Mouse (Mus musculus) intestine, embryonic 16.5 days (tissue): ENCODE measurements around the gene Fbxo31. TPM values are rescaled to one million over a fixed set of nuclear protein-coding genes. Genes with fewer than 3 reads are reported as not detected.

Experiments
- ATAC-seq: fragments of 200-750 bp; cut with Nextera tagmentation; 2 replicates; pipeline ENCODE4 v1.8.0; 2017; ENCODE audit warnings: moderate TSS enrichment, moderate library complexity
- H3K27ac ChIP-seq: fragments of 300-500 bp; sonication (generic); 2 replicates; pipeline ENCODE4 v1.5.1; 2014; ENCODE audit warnings: mild to moderate bottlenecking, low read length
- H3K27me3 ChIP-seq: fragments of 300-500 bp; sonication (generic); replicated peaks from 2 replicates; pipeline ENCODE4 v1.6.1; 2014; ENCODE audit warnings: low read length, control low read depth, mixed read lengths; ENCODE audit not compliant: control insufficient read depth, insufficient read depth
- H3K36me3 ChIP-seq: fragments of 300-500 bp; sonication (generic); 2 replicates; pipeline ENCODE4 v1.6.1; 2014; ENCODE audit warnings: low read length, control low read depth; ENCODE audit not compliant: control insufficient read depth, insufficient read depth
- H3K4me1 ChIP-seq: fragments of 300-500 bp; sonication (generic); 2 replicates; pipeline ENCODE4 v1.6.1; 2014; ENCODE audit warnings: low read length, control low read depth, mixed read lengths; ENCODE audit not compliant: control insufficient read depth, insufficient read depth
- H3K4me2 ChIP-seq: fragments of 300-500 bp; sonication (generic); 2 replicates; pipeline ENCODE4 v1.6.1; 2014; ENCODE audit warnings: low read depth, low read length, control low read depth
- H3K4me3 ChIP-seq: fragments of 300-500 bp; sonication (generic); 2 replicates; pipeline ENCODE4 v1.5.1; 2014; ENCODE audit warnings: mild to moderate bottlenecking, low read length
- H3K9ac ChIP-seq: fragments of 300-500 bp; sonication (generic); 2 replicates; pipeline ENCODE4 v1.6.1; 2014; ENCODE audit warnings: low read depth, low read length
- H3K9me3 ChIP-seq: fragments of 300-500 bp; sonication (generic); 2 replicates; pipeline ENCODE4 v1.6.1; 2016; ENCODE audit warnings: low read length, control low read depth; ENCODE audit not compliant: control insufficient read depth
- WGBS: fragments of 180-500 bp; shearing (Covaris S2); extraction: QIAGEN DNeasy Blood & Tissue Kit; methylation state at CpG from one replicate; pipeline ENCODE4 v1.1.7; 2014; 5-methylcytosine and 5-hydroxymethylcytosine counted together
- polyA plus RNA-seq: library from polyadenylated mRNA; unstranded; fragments of >200 nt; fragmentation: Nextera tagmentation; extraction: Ambion mirVana; gene quantifications from 2 replicates; pipeline ENCODE4 v1.2.1, GENCODE M21; 2015

Gene Fbxo31
- polyA plus RNA-seq, 1 experiment from 2014 or later, result 10.6 TPM

DNA sequence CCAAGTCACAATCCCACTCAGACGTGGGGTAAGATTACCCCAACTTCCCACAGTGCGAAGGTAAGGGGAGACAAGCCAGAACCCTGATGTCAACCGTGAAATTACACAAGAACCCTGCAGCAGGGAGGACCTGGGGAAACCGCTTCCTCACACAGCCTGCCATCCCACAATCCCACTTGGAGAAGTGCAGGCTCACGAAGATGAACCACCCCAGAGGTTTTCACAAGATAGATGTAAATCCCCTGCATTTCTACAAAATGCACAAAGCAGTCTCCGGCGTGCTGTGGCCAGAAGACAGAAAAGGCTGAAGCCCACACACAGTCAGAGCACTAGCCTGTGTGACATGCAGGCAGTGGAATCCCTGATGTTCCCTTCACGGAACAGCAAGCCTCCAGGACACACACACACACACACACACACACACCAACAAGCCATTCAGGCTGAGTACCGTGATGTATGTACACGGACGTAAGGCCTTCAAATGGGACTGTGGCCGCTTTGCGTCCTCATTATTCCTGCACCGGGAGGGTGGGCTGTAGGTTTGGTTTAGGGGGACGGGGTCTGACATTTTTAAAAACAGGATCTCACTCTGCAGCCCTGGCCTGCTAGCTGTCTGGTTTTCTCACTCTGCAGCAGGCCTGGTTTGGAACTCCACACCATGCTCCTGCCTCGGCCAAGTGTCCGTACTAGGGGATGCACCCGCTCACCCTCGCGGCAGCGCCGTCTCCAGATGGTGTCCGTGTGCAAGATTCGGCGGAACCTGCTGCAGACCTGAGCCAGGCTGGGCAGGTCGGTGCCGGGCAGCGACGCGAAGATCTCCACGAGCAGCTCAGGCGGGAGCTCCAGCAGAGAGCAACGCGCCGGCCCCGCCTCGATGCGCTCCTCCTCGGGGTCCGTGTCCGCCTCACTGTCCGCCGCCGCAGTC, 593 bp downstream of the Fbxo31 start:
- Histone ChIP-seq H3K4me3 (peak overlapping the region; percentile 92), H3K27me3 (no peaks in the 10 kb centered on the region), H3K9ac (peak overlapping the region; percentile 89), H3K9me3 (no peaks in the 10 kb centered on the region), H3K27ac (peak overlapping the region; percentile 35), H3K4me2 (peak overlapping the region; percentile 89), H3K36me3 (no peaks in the 10 kb centered on the region), H3K4me1 (peaks cover 36% of the 10 kb centered on the region)
- WGBS, result 1% methylated on average over 44 of the region's 44 CpGs
- peak; percentile 6 for ATAC-seq

DNA sequence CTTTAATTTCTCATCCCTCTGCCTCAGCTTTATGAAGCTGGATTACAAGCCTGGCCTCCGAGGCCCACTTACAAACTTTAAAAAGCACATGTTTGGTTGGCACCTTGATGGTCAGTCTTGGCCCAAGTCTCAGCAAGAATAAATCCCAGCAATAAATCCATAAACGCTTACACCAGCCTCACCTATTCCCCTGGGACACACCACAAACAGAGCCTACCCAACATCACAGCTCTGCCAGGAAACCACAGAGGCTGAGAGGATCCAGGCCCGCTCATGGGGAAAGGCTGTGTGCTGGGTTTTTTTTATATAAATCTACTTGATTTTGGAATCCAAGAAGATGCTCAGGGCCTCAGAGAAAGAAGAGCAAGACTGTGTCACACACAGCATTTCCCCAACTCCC, 2.9 kb downstream of the Fbxo31 start:
- no peaks in the 10 kb centered on the region for H3K27me3 ChIP-seq
- no peak for ATAC-seq
- peaks cover 36% of the 10 kb centered on the region for H3K4me1 ChIP-seq
- no peaks in the 10 kb centered on the region for H3K36me3 ChIP-seq
- H3K4me2 ChIP-seq, result no peak overlapping the region
- no peaks in the 10 kb centered on the region for H3K9me3 ChIP-seq
- 71% methylated on average over 3 of the region's 3 CpGs for WGBS
- H3K9ac ChIP-seq, result no peak overlapping the region
- H3K27ac ChIP-seq, result no peak overlapping the region
- no peak overlapping the region for H3K4me3 ChIP-seq

DNA sequence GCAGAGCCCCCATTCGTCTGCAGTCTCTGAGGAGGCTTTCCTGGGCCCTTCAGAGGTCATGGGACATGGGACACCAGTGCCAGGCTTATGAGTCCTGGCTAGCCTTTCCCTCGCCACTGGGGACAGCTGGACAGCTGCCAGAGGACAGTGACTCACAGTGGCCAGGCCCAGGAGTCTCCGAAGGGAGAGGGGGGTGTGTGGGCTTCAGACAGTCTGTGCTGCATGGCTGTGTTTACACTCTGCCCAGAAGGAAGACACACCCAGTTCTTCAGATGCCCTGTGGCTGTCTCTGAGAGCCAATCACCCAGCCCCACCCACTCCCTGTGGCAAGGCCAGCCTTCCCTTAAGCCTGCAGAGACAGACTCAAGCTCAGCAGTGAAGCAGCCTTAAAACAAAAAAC, 5.3 kb downstream of the Fbxo31 start:
- Histone ChIP-seq H3K9me3 (no peaks in the 10 kb centered on the region), H3K4me1 (peaks cover 30% of the 10 kb centered on the region), H3K4me3 (no peak overlapping the region), H3K36me3 (no peaks in the 10 kb centered on the region), H3K9ac (no peak overlapping the region), H3K4me2 (no peak overlapping the region), H3K27me3 (no peaks in the 10 kb centered on the region), H3K27ac (no peak overlapping the region)
- 39% methylated on average over 3 of the region's 3 CpGs for WGBS
- peak; percentile 69 for ATAC-seq

DNA sequence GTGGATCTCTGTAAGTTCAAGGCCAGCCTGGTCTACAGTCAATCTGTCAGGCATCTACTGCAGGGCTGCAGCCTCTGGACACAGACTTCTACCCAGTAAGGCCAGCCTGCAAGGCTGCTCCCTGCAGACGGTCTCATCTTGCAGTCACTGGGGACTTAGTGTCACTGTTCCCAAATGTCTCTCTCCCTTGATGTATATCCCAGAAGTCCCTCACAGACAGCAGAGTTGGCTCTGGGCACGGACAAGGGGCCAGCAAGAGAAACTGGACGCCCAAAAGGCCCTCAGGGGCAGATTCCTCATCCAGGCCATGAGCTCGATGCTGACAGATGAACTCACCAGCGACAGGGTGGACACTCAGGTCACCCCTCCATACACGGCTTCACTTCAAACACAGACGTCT, 6.5 kb downstream of the Fbxo31 start:
- Histone ChIP-seq H3K9me3 (no peaks in the 10 kb centered on the region), H3K27ac (no peak overlapping the region), H3K4me2 (no peak overlapping the region), H3K36me3 (no peaks in the 10 kb centered on the region), H3K4me3 (no peak overlapping the region), H3K27me3 (no peaks in the 10 kb centered on the region), H3K9ac (no peak overlapping the region), H3K4me1 (peaks cover 22% of the 10 kb centered on the region)
- ATAC-seq, result no peak
- 74% methylated on average over 7 of the region's 7 CpGs for WGBS

DNA sequence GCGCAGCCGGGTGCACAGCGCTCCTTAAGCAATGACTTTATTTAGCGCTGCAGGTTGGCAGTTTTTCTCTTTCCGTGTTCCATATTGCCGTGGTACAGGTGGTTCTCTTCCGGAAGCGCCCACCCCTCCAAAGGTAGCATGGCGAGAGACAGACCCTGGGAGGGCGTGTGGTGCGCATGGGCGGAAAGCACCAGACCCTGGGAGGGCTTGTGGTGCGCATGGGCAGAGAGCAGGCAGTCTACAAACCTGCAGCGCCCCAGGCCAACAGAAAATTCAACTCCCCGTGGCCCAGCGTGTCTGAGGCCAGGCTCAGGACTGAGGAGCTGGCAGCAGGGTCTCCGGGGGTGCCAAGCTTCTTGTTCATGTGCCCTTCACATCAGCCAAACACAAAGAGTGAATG, 7.8 kb downstream of the Fbxo31 start:
- 73% methylated on average over 17 of the region's 17 CpGs for WGBS
- H3K9me3 ChIP-seq, result no peaks in the 10 kb centered on the region
- no peak for ATAC-seq
- H3K27me3 ChIP-seq, result no peaks in the 10 kb centered on the region
- H3K4me3 ChIP-seq, result no peak overlapping the region
- H3K4me2 ChIP-seq, result no peak overlapping the region
- no peak overlapping the region for H3K9ac ChIP-seq
- H3K36me3 ChIP-seq, result peaks cover 2% of the 10 kb centered on the region; the same call in 1 of the 2 replicates
- H3K4me1 ChIP-seq, result peaks cover 15% of the 10 kb centered on the region
- no peak overlapping the region for H3K27ac ChIP-seq

DNA sequence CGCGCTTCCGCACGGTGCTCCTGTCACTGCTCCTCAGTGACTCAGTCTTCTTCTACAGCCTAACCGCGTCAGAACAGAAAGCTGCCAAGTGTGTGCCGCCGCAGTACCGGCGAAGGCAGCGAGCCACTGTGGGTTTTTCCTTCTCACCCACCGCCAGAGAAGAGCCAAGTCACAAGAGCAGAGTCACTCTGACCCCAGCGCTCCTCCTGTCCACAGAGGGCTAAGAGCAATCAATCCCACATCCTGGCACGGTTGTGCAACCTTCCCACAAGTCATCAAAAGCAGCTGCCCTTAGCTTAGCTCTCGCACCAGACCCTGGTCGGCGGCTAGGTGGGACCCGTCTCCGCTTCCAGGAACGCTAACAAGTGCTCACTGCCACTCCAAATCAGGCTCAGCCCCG, 8.3 kb downstream of the Fbxo31 start:
- H3K9me3 ChIP-seq, result no peaks in the 10 kb centered on the region
- ATAC-seq, result no peak
- H3K4me2 ChIP-seq, result no peak overlapping the region
- H3K4me1 ChIP-seq, result peaks cover 13% of the 10 kb centered on the region
- H3K36me3 ChIP-seq, result peaks cover 4% of the 10 kb centered on the region; the same call in 1 of the 2 replicates
- H3K4me3 ChIP-seq, result no peak overlapping the region
- H3K9ac ChIP-seq, result no peak overlapping the region
- WGBS, result 80% methylated on average over 21 of the region's 21 CpGs
- H3K27ac ChIP-seq, result no peak overlapping the region
- no peaks in the 10 kb centered on the region for H3K27me3 ChIP-seq

DNA sequence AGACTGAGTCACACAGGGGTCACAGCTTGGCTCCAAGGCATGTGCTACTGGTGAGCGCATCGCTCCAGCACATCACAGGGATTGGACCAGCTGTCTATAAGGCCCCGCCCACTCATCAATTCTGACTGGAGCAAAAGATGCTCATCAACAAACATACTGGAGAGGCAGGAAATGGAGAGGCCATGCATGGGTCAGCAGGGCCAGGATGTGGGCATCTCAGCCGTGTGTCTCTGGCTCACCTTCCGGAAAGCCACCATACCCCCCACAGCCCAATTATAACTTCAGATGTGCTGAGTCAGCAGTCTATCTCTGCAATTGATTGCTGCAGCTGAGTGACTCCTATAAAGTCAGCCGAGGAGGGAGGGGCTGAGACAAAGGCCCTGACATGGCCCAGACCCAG, 10.3 kb downstream of the Fbxo31 start:
- Histone ChIP-seq H3K4me3 (no peak overlapping the region), H3K4me2 (no peak overlapping the region), H3K27me3 (no peaks in the 10 kb centered on the region), H3K4me1 (peaks cover 8% of the 10 kb centered on the region), H3K27ac (no peak overlapping the region), H3K9ac (no peak overlapping the region), H3K36me3 (peaks cover 4% of the 10 kb centered on the region; the same call in 1 of the 2 replicates), H3K9me3 (no peaks in the 10 kb centered on the region)
- WGBS, result 65% methylated on average over 6 of the region's 6 CpGs
- ATAC-seq, result no peak

DNA sequence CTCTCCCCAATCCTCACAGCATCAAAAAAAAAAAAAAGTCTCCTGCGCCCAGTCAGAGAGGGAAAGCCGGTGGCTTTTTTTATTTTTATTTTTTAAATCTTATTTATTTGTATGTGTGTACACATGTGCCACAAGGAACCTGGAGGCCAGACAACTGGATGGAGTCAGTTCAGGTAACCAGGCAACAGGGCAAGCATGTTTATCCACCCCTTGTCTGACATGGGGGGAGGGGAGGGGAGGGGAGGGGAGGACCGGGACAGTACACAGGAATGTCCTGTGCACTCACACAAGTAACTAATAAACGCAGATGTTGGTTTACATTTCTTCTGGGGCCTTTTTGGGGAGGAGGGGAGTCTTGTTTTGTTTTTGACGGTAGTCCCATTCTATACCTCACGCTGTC, 14.9 kb downstream of the Fbxo31 start:
- H3K36me3 ChIP-seq, result peaks cover 8% of the 10 kb centered on the region; the same call in 1 of the 2 replicates
- peaks cover 10% of the 10 kb centered on the region for H3K4me1 ChIP-seq
- H3K27me3 ChIP-seq, result no peaks in the 10 kb centered on the region
- no peak overlapping the region for H3K4me3 ChIP-seq
- ATAC-seq, result no peak
- H3K27ac ChIP-seq, result no peak overlapping the region
- no peak overlapping the region for H3K4me2 ChIP-seq
- H3K9me3 ChIP-seq, result no peaks in the 10 kb centered on the region
- 60% methylated on average over 6 of the region's 6 CpGs for WGBS
- H3K9ac ChIP-seq, result no peak overlapping the region

DNA sequence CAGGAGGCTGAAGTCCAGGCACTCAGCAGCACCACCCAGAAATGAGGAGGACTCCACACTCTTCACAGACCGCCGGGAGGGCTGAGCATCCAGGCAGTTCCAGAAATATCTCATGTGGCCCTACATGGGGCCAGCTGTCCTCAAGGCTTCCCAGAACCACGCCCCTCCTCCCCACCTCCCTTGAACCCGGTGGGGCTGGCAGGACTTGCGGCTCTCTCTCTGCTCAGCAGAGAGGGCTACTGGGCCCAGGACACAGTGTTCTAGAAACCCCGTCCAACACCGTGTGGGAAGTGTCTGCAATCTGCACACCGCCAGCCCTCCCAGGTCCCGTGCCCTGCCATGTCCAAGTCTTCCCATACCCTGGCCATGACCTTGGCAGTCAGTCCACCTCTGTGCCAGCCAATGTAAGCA, 15.7 kb downstream of the Fbxo31 start:
- Histone ChIP-seq H3K27ac (no peak overlapping the region), H3K4me2 (no peak overlapping the region), H3K27me3 (no peaks in the 10 kb centered on the region), H3K4me3 (no peak overlapping the region), H3K4me1 (peaks cover 7% of the 10 kb centered on the region), H3K9me3 (no peaks in the 10 kb centered on the region), H3K9ac (no peak overlapping the region), H3K36me3 (peaks cover 14% of the 10 kb centered on the region; the same call in 1 of the 2 replicates)
- 67% methylated on average over 9 of the region's 9 CpGs for WGBS
- ATAC-seq, result peak; percentile 32; the same call in 1 of the 2 replicates
